Mouse (Mus musculus) hindbrain, embryonic 15.5 days (tissue): ENCODE data around the gene Ccdc71. TPM values are rescaled to one million over a fixed set of nuclear protein-coding genes. Genes with fewer than 3 reads are reported as not detected.
A peak's percentile ranks its signal among the peaks of the same experiment; 100 is the strongest.

Source experiments
- ATAC-seq: fragments of 200-750 bp; cut with Nextera tagmentation; 2 replicates; pipeline ENCODE4 v1.8.0; 2017; ENCODE audit warnings: low read depth, moderate number of reproducible peaks, moderate TSS enrichment; ENCODE audit not compliant: low FRiP score
- H3K27ac ChIP-seq: fragments of 300-500 bp; sonication (generic); replicated peaks from 2 replicates; pipeline ENCODE4 v1.5.1; 2015; ENCODE audit warnings: mild to moderate bottlenecking, inconsistent platforms
- H3K27me3 ChIP-seq: fragments of 300-500 bp; sonication (generic); 2 replicates; pipeline ENCODE4 v1.6.1; 2015; ENCODE audit warnings: control low read depth, inconsistent platforms
- H3K36me3 ChIP-seq: fragments of 300-500 bp; sonication (generic); 2 replicates; pipeline ENCODE4 v1.6.1; 2015; ENCODE audit warnings: control low read depth, inconsistent platforms
- H3K4me1 ChIP-seq: fragments of 300-500 bp; sonication (generic); replicated peaks from 2 replicates; pipeline ENCODE4 v1.6.1; 2015; ENCODE audit warnings: control low read depth, inconsistent platforms
- H3K4me2 ChIP-seq: fragments of 300-500 bp; sonication (generic); 2 replicates; pipeline ENCODE4 v1.6.1; 2015; ENCODE audit warnings: moderate library complexity, mild to moderate bottlenecking, inconsistent platforms
- H3K4me3 ChIP-seq: fragments of 300-500 bp; sonication (generic); 2 replicates; pipeline ENCODE4 v1.5.1; 2015; ENCODE audit warnings: mild to moderate bottlenecking, inconsistent platforms
- H3K9ac ChIP-seq: fragments of 300-500 bp; sonication (generic); 2 replicates; pipeline ENCODE4 v1.6.1; 2015; ENCODE audit warnings: inconsistent platforms
- H3K9me3 ChIP-seq: fragments of 300-500 bp; sonication (generic); 2 replicates; pipeline ENCODE4 v1.6.1; 2016; ENCODE audit warnings: control low read depth, inconsistent platforms
- WGBS: fragments of 180-500 bp; shearing (Covaris S2); methylation state at CpG from one replicate; pipeline ENCODE4 v1.1.7; 2015; 5-methylcytosine and 5-hydroxymethylcytosine counted together
- polyA plus RNA-seq: library from polyadenylated mRNA; unstranded; fragments of >200 nt; fragmentation: Nextera tagmentation; extraction: Ambion mirVana; gene quantifications from 2 replicates; pipeline ENCODE4 v1.2.1, GENCODE M21; 2015

Gene Ccdc71
- polyA plus RNA-seq, 1 experiment from 2014 or later, result 57.5 TPM

DNA sequence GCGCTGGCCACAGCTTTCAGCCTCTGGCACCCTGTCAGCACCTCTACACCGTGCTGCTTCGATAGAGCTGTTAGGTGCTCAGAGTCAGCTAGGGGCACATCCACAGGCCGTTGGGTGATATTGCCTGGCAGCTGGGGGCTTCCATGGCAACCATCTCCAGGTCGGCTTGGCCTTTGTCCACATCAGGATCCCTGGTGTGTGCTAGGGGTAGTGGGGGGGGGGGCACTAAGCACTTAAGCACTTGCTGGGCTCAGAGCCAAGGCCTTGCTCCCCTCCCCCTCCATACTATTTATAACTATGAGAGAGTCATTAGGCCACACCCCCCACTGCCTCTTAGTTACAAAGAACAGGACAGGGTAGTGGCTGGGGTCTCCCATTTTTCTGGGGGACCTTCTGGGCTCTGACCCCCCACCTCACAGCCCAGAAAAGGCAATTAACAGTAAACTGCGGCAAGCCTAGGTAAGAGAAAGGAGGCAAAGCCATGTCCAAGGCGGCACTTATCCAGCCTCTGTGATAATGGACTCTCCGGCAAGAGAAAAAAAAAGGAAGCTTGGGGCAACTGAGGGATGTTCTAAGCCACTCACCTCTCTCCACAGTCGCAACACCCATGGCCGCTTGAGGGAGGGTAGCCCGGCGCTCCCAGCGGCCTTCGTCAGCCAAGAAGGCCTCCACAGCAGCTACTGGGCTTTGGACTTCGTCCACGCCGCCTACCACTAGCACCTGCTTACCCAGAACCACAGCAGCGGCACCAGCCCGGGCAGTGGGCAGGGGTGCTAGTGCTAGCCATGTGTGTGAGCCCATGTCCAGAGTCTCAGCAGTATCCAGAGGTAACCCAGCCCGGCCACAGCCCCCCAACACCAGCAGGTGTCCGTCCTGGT lies 9.8 kb upstream of the Ccdc71 start:
- peak overlapping the region; percentile 24; the same call in 1 of the 2 replicates for H3K9ac ChIP-seq
- no peaks in the 10 kb centered on the region for H3K9me3 ChIP-seq
- peak overlapping the region; percentile 82 for H3K4me2 ChIP-seq
- H3K36me3 ChIP-seq, result peaks cover 11% of the 10 kb centered on the region
- no peaks in the 10 kb centered on the region for H3K27me3 ChIP-seq
- H3K27ac ChIP-seq, result peak overlapping the region; percentile 84
- H3K4me1 ChIP-seq, result peaks cover 46% of the 10 kb centered on the region
- 48% methylated on average over 21 of the region's 21 CpGs for WGBS
- ATAC-seq, result peak; percentile 19
- peak overlapping the region; percentile 72 for H3K4me3 ChIP-seq

GRCm38 (mm10) chr9:108451170-108451493 lies 9.2 kb upstream of the Ccdc71 start:
- peaks cover 46% of the 10 kb centered on the region for H3K4me1 ChIP-seq
- peak overlapping the region; percentile 72 for H3K4me3 ChIP-seq
- H3K4me2 ChIP-seq, result peak overlapping the region; percentile 82
- no peak for ATAC-seq
- H3K27ac ChIP-seq, result peak overlapping the region; percentile 84
- WGBS, result 75% methylated on average over 6 of the region's 6 CpGs
- H3K27me3 ChIP-seq, result no peaks in the 10 kb centered on the region
- H3K9ac ChIP-seq, result peak overlapping the region; percentile 24; the same call in 1 of the 2 replicates
- peaks cover 11% of the 10 kb centered on the region for H3K36me3 ChIP-seq
- H3K9me3 ChIP-seq, result no peaks in the 10 kb centered on the region

- ATAC-seq, result no peak
- H3K4me3 ChIP-seq, result peak overlapping the region; percentile 72
- H3K36me3 ChIP-seq, result peaks cover 11% of the 10 kb centered on the region
- peak overlapping the region; percentile 82 for H3K4me2 ChIP-seq
- peaks cover 46% of the 10 kb centered on the region for H3K4me1 ChIP-seq
- WGBS, result 57% methylated on average over 6 of the region's 6 CpGs
- H3K9me3 ChIP-seq, result no peaks in the 10 kb centered on the region
- peak overlapping the region; percentile 84 for H3K27ac ChIP-seq
- H3K9ac ChIP-seq, result peak overlapping the region; percentile 75
- H3K27me3 ChIP-seq, result no peaks in the 10 kb centered on the region
Observed at GRCm38 (mm10) chr9:108451519-108452160, 8.7 kb upstream of the Ccdc71 start.

- H3K4me2 ChIP-seq, result peak overlapping the region; percentile 82
- peak overlapping the region; percentile 84 for H3K27ac ChIP-seq
- peaks cover 11% of the 10 kb centered on the region for H3K36me3 ChIP-seq
- no peaks in the 10 kb centered on the region for H3K27me3 ChIP-seq
- peak overlapping the region; percentile 72 for H3K4me3 ChIP-seq
- peaks cover 46% of the 10 kb centered on the region for H3K4me1 ChIP-seq
- H3K9ac ChIP-seq, result peak overlapping the region; percentile 75
- under 1% methylated on average over 40 of the region's 40 CpGs for WGBS
- ATAC-seq, result peak; percentile 92
- H3K9me3 ChIP-seq, result no peaks in the 10 kb centered on the region
Observed at GRCm38 (mm10) chr9:108452291-108452906, 7.9 kb upstream of the Ccdc71 start.

DNA sequence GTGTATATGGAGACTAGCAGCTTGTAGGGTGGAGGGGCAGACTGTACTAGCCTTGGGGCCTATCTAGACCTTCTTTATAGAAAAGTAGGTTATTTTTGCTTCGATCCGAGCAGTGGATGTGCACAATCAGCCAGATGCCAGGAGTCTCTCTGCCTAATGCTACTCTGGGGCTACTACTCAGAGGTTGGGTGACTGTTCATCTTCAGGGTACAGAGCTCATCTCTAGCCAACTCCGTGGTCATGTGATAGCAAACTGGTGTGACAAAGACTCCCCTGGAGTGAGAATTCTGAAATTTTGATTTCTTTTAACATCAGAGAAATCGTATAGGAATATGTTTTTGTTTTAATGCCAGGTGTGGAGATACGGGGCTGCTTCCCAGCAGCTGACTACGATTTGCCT lies 7.4 kb upstream of the Ccdc71 start:
- peak; percentile 35 for ATAC-seq
- Histone ChIP-seq H3K27ac (peak overlapping the region; percentile 84), H3K27me3 (no peaks in the 10 kb centered on the region), H3K4me1 (peaks cover 46% of the 10 kb centered on the region), H3K4me2 (peak overlapping the region; percentile 82), H3K9ac (peak overlapping the region; percentile 75), H3K36me3 (peaks cover 10% of the 10 kb centered on the region), H3K4me3 (peak overlapping the region; percentile 72), H3K9me3 (no peaks in the 10 kb centered on the region)
- WGBS, result 46% methylated on average over 6 of the region's 6 CpGs

DNA sequence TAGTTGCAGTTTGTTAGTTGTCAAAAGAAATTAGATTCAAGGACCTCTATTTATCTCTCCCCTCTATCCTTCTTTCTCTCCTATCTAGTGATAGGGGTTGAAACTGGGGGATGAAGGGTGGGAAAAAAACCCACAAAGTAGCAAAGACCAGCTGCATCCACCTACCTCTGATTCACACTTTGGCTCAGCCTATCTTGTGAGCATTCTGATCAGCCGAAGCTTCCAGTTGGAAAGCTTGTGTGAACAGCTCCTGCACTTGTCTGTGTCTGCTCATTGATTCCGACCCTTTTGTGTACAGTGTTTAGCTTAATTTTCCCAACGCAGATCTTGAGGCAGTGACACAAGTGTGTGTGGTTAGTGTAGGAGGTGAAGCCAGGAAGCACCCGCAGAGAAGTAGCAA lies 6.9 kb upstream of the Ccdc71 start:
- no peaks in the 10 kb centered on the region for H3K27me3 ChIP-seq
- H3K9ac ChIP-seq, result peak overlapping the region; percentile 75; the same call in 1 of the 2 replicates
- peak overlapping the region; percentile 72 for H3K4me3 ChIP-seq
- peak overlapping the region; percentile 84 for H3K27ac ChIP-seq
- H3K36me3 ChIP-seq, result peaks cover 4% of the 10 kb centered on the region
- peak overlapping the region; percentile 82 for H3K4me2 ChIP-seq
- no peaks in the 10 kb centered on the region for H3K9me3 ChIP-seq
- WGBS, result 80% methylated on average over 4 of the region's 4 CpGs
- ATAC-seq, result no peak
- peaks cover 46% of the 10 kb centered on the region for H3K4me1 ChIP-seq

DNA sequence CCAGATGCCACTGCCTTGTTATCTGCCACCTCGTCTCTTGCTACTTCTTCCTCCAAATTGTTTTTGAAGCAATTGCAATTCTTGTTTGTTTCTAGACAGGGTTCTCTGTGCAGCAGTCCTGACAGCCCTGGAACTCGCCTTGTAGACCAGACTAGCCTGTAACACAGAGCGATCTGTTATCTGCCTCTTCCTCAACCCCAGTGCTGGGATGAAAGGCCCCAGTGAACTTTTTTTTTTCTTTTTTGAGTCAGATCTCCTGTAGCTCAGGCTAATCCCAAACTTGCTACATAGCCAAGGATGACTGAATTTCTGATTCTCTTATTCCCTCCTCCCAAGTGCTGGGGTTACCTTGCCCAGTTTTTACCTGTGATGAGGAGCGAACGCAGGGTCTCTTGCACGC lies 5.9 kb upstream of the Ccdc71 start:
- 92% methylated on average over 6 of the region's 6 CpGs for WGBS
- H3K9me3 ChIP-seq, result no peaks in the 10 kb centered on the region
- ATAC-seq, result no peak
- H3K9ac ChIP-seq, result no peak overlapping the region
- H3K27ac ChIP-seq, result no peak overlapping the region
- H3K4me1 ChIP-seq, result peaks cover 40% of the 10 kb centered on the region
- H3K27me3 ChIP-seq, result no peaks in the 10 kb centered on the region
- no peaks in the 10 kb centered on the region for H3K36me3 ChIP-seq
- H3K4me3 ChIP-seq, result no peak overlapping the region
- no peak overlapping the region for H3K4me2 ChIP-seq

DNA sequence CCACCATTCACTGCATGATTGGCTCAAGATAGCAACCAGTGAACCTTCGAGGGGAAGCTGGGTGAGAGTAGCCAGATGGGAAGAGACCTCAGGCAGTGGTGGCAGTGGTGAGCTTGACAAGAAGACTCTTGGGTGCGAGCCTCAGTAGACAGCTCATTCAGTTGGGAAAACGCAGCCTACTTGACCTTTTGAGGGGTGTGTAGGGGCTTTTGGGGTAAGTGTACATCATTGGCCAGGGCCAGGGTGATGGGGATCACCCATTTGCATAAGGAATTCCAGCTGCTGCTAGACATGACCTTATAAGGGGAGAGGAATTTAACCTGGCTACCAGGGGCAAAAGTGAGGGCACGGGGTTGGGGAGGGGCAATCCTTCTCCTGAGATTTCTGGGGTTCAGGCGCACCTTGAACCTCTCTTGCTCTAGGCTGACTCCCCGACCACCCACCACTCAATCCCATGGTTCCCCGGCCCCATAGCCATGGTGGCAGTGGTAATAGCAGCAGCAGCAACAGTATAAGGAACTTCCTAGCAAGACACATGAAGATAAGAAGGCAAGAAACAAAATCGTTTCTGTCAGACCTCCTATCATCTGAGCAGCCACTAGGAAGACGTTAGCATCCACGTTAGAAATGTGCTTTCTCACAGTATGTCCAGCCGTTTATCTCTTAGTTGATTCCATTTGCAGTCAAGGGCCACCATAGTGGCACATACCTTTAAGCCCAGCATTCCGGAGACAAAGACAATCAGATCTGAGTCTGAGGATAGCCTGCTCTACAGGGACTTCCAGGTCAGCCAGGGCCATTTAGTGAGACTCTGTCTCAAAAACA lies 4.4 kb upstream of the Ccdc71 start:
- Histone ChIP-seq H3K4me3 (no peak overlapping the region), H3K9me3 (no peaks in the 10 kb centered on the region), H3K4me1 (peaks cover 30% of the 10 kb centered on the region), H3K27ac (no peak overlapping the region), H3K9ac (no peak overlapping the region), H3K27me3 (no peaks in the 10 kb centered on the region), H3K4me2 (no peak overlapping the region), H3K36me3 (no peaks in the 10 kb centered on the region)
- WGBS, result 85% methylated on average over 12 of the region's 12 CpGs
- ATAC-seq, result no peak

- ATAC-seq, result no peak
- peaks cover 30% of the 10 kb centered on the region for H3K4me1 ChIP-seq
- H3K27me3 ChIP-seq, result no peaks in the 10 kb centered on the region
- 87% methylated on average over 10 of the region's 10 CpGs for WGBS
- no peaks in the 10 kb centered on the region for H3K36me3 ChIP-seq
- H3K9me3 ChIP-seq, result no peaks in the 10 kb centered on the region
- H3K4me3 ChIP-seq, result no peak overlapping the region
- H3K9ac ChIP-seq, result no peak overlapping the region
- no peak overlapping the region for H3K27ac ChIP-seq
- no peak overlapping the region for H3K4me2 ChIP-seq
Observed at GRCm38 (mm10) chr9:108456953-108457352, 3.4 kb upstream of the Ccdc71 start.

GRCm38 (mm10) chr9:108459939-108460318 lies 398 bp upstream of the Ccdc71 start:
- peak overlapping the region; percentile 66 for H3K4me3 ChIP-seq
- ATAC-seq, result no peak; the same call in 1 of the 2 replicates
- H3K9me3 ChIP-seq, result no peaks in the 10 kb centered on the region
- H3K27ac ChIP-seq, result peak overlapping the region; percentile 87
- H3K27me3 ChIP-seq, result no peaks in the 10 kb centered on the region
- 97% methylated on average over 1 of the region's 1 CpGs for WGBS
- H3K36me3 ChIP-seq, result peaks cover 13% of the 10 kb centered on the region
- peaks cover 22% of the 10 kb centered on the region for H3K4me1 ChIP-seq
- H3K9ac ChIP-seq, result no peak overlapping the region
- peak overlapping the region; percentile 82 for H3K4me2 ChIP-seq

DNA sequence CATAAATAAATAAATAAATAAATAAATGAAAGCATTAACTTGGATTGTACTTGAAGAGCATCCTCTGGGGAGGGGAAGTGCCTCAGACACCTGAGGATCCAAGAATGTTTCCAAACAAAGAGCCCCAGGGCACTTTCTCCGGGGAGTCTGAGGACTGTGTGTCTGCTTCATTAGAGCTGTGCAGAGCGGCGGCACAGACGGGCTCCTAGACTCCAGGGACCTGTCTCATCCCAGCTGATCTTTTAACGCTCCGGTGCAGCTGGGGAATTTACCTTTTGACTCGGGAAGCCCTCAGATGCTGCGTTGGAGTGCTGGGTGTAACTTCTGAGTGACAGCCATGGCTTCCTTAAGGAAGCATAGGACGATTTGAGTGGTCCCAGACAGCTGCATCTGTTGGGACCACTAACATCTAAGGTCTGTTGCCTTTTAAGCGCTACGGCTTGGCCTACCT lies 879 bp downstream of the Ccdc71 start, which contains the start of gene Klhdc8b:
Gene Klhdc8b (minus strand): TSS at position 401 of the 451 bp plus-strand sequence.
- Histone ChIP-seq H3K36me3 (peaks cover 23% of the 10 kb centered on the region), H3K4me1 (peaks cover 22% of the 10 kb centered on the region), H3K27ac (peak within 1 kb of the TSS; percentile 87), H3K9me3 (no peaks in the 10 kb centered on the region), H3K4me3 (peak within 1 kb of the TSS; percentile 66), H3K27me3 (no peaks in the 10 kb centered on the region), H3K4me2 (peak within 1 kb of the TSS; percentile 82), H3K9ac (peak within 1 kb of the TSS; percentile 75)
- WGBS, result 25% methylated on average over 11 of the region's 11 CpGs
- ATAC-seq, result no peak
